Mouse (Mus musculus) neural tube, postnatal 0 days (tissue): ENCODE results near the gene Galnt15. TPM values are rescaled to one million over a fixed set of nuclear protein-coding genes. Genes with fewer than 3 reads are reported as not detected.

ENCODE experiments used
- polyA plus RNA-seq: library from polyadenylated mRNA; unstranded; fragments of >200 nt; fragmentation: Nextera tagmentation; extraction: Ambion mirVana; gene quantifications from 2 replicates; pipeline ENCODE4 v1.2.1, GENCODE M21; 2015

Gene Galnt15
- 0.65 and 0.78 TPM in 2 replicates for polyA plus RNA-seq

GRCm38 (mm10) chr14:32028681-32029091 lies at the start of gene Galnt15:
Gene Galnt15 (plus strand): TSS chr14:32028989.

DNA sequence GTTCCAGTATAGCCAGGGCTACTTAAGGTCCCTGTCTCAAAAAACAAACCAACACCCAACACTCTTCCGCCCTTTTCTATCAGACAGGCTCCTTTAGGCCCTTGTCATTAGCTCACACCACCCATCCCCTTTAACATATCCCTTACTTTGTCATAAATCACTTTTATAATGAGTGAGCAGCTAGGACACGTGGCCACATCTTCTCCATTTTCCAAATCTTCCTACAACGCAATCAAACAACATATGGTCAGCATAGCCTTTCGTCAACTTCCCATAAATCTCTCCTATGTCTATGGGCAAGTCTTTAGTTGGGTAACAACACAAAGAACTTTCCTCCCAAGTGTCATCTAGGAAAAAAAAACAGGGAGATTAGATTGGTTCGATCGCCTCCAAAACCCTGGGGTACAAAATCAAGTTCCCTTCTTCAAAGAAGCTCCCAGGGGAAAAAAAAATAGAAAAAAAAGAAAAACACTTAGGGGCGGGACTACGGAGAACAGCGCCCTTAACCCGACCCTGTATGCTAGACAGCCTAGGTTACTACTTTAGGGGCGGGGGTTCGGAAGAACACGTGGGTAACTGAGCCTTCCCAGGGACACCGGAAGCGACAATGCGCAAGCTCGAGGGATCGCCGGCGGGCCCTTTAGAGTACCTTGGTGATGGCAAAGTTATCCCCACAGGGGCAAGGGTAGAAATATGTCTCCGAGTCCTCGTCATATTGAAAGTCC lies 56.1 kb downstream of the Galnt15 start, which contains the start of gene Oxnad1:
Gene Oxnad1 (plus strand): TSS at position 614 of the 725 bp plus-strand sequence.

DNA sequence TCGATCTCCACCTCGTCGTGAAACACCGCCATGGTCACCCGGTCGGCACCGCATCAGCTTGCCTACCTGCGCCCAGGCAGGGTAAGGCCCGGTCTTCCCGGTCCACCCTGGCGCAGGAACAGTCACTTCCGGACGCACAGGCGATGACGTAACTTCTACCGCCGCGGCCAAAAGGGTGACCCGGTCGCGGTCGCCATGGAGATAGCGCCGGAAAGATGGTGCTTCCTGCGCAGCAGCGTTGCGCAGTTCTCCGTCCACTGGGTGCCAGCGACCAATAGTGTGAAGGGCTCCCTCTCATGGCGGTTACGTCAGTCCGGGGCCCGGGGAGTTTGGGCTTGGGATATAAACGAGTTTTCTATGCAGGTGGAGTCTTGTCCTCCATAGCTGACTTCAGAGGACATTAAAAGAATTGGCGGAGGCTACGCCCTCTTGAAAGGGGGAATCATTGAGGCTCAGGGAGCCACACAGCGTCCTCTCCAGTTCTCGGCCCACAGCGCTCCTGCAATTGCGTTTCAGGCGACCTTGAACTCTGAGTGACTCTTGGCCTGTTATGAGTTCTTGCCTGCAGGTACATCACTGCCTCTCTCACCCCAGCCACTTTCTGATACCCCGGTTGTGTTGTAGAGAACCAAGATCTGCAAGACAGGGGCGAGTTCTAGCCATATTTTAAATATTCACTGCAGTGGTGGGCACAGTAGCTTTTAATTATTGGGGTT lies 56.9 kb downstream of the Galnt15 start, which contains the start of gene Dph3:
Gene Dph3 (minus strand): TSS at position 244 of the 716 bp plus-strand sequence.

Other genes starting within 250 kb of the Galnt15 start
- gene Ankrd28, start 198.3 kb upstream of the Galnt15 start, polyA plus RNA-seq: 8.5 and 9.0 TPM in 2 replicates
- 24.3 and 25.2 TPM in 2 replicates for gene Oxnad1, start 56.4 kb downstream of the Galnt15 start, polyA plus RNA-seq
- 72.8 and 73.7 TPM in 2 replicates for gene Dph3, start 56.7 kb downstream of the Galnt15 start, polyA plus RNA-seq
- gene Msmb, start 113.0 kb downstream of the Galnt15 start, polyA plus RNA-seq: not detected in 2 replicates
- gene Ncoa4, start 130.9 kb downstream of the Galnt15 start, polyA plus RNA-seq: 83.7 and 87.3 TPM in 2 replicates
- 248 and 274 TPM in 2 replicates for gene Timm23, start 172.9 kb downstream of the Galnt15 start, polyA plus RNA-seq
- 22.1 and 24.5 TPM in 2 replicates for gene Parg, start 173.0 kb downstream of the Galnt15 start, polyA plus RNA-seq